Mouse (Mus musculus) testis, adult 2 months (tissue): ENCODE measurements around the gene Usp44.

Experiments
- CTCF ChIP-seq: fragments of 200-500 bp; IDR thresholded peaks from 2 replicates; pipeline ENCODE4 v1.5.1; 2012; ENCODE audit warnings: low read depth, mild to moderate bottlenecking, inconsistent platforms, low read length, moderate library complexity; ENCODE audit not compliant: control insufficient read depth, insufficient read depth, insufficient replicate concordance
- POLR2A ChIP-seq: fragments of 200-500 bp; IDR thresholded peaks from 2 replicates; pipeline ENCODE4 v1.6.1; 2012; ENCODE audit warnings: low read depth, mild to moderate bottlenecking, inconsistent platforms, low read length, moderate library complexity; ENCODE audit not compliant: control insufficient read depth

GRCm38 (mm10) chr10:93899303-93899702, 67.9 kb downstream of the Usp44 start:
- TF ChIP-seq CTCF = no peak
- TF ChIP-seq POLR2A = no peak
